Mouse (Mus musculus): ENCODE results near the gene Ankrd6.
A peak's percentile ranks its signal among the peaks of the same experiment; 100 is the strongest.

Ankrd6 gene

DNA sequence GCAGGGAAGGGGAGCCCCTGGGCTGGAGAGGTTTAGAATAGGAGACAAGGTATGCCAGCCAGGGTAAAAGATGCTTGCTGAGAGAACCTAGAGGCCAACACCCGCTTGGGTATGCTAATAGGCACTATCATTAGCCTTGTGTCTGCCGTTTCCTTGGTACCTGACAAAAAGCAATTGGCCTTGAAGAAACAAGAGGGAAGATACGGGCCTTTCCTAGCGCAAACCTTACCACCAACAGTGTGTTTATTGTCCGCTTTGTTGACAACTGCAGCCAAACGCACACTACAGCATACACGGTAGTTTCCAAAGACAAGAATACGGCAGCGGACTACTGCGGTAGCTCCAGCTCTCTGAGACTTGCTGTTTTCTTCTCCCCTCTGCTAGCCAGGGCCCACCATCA, 59.3 kb downstream of the Ankrd6 start:
- DNase-seq: no peak

DNA sequence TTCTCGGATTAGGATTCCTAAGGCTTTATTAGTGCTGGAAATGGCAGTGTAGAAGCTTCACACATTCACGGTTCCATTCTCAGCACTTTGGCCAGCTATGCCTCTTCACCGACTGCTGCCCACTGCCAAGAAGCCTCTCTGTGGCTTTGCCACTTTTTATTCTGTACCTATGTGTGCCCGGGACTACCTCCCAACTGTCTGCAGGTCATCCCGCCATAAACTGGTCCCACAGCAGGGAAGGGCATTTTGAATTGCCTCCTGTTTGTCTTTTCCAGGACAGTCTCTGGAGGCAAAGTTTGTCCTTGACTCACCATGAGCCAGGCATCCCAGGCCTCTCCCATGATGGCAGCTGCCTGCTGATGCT, 59.9 kb downstream of the Ankrd6 start:
- no peak for DNase-seq

DNA sequence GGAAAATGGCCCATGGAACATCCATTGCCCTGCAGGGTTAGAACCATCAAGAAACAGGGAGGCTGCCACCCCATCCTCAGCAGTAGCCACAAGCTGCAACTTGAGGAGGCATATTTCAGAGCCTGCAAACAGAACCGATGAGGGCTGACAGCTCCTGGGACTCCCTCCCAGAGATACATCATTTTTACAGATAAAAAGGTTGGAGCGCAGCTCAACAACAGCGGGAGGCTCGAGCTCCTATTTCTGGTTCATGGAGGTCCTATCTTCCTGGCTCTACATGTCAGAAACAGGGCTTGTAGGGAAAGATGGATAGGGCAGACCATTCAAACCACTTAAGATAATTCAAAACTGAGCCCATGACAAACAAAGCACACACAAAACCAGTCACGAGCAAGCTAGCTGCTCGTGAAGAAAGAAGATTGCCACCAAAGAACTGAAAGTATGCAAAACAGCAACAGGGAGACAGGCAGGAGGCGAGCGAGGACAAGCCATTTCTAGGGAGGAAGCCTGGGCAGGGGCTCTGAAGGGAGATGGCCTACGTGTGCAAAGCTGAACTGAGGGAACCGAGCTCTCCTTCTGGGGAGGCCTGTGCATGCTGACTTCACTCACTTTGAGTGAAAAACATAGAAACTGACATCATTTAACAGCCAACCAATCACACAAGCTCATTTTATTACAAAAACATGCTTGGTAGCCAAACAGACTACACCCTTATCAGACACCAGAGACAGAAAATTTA, 60.5 kb downstream of the Ankrd6 start:
- DNase-seq: no peak

DNA sequence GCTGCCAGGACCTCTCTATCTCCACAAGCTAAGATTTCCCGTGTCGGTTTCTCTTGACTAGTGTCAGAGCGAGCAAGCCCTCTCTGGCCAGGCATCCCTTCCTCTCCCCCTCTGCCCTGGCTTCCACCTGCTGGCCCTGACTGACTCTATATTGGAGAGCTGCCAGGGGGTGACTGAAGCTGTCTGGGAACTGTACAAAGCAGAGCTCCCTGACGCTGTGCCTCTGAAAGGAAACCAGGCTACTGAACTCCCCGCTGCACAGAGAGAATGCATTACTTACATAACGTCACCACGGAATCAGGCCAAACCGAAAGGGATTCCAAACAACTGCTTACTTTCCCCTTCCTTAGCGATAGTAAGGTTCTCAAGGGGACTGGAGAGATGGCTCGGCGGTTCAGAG, 61.4 kb downstream of the Ankrd6 start:
- peak; percentile 60 for DNase-seq

DNA sequence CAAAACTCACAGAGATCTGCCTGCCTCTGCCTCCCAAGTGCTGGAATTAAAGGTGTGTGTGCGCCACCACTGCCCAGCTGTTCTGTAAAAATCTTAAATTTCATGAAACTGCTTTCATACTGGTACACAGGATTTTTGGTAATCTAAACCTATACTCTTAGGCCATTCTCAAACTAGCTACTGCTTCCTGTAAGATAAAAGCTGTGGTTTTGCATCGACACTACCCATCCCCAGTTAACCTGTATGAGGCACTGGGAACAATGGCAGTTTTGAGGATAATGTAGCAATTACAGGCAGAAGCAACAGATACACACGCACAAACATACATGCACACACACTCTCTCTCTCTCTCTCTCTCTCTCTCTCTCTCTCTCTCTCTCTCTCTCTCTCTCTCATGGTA, 64.2 kb downstream of the Ankrd6 start:
- no peak for DNase-seq

DNA sequence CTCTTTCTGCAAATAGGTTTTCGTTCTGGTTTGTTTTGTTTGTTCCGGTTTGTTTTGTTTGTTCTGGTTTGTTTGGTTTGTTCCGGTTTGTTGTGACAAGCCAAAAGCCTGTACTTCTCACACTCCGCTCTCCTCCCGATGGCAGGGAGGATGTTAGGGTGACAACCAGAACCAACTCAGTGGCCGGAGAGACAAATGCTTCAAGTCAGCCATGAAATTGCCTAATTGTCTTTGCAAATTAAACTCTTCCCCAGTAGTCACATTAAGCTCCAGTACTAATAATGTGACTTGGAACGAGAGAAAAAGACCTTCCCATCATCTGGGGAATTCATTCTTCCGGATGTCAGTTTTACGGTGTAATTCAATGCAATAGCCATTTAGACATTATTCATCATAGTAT, 66.0 kb downstream of the Ankrd6 start:
- no peak for DNase-seq

DNA sequence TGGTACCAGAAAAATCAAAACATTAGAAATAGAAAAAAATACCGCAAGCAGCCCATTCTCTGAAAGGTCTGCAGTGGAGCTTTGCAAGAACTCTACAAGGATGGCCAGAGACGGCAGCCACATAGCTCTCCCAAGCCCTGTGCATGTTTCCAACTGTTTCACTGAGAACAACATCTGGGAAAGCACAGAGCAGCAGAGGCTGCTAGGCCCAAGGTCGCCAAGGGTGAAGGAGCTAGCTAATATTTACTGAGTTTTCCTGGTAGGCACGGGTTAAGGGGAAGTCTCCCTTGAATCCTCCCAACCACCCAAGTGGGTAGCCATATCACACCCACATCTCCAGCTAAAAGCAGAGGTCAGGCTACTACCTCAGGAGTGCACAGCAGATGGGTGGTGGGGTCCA, 69.6 kb downstream of the Ankrd6 start:
- no peak for DNase-seq

DNA sequence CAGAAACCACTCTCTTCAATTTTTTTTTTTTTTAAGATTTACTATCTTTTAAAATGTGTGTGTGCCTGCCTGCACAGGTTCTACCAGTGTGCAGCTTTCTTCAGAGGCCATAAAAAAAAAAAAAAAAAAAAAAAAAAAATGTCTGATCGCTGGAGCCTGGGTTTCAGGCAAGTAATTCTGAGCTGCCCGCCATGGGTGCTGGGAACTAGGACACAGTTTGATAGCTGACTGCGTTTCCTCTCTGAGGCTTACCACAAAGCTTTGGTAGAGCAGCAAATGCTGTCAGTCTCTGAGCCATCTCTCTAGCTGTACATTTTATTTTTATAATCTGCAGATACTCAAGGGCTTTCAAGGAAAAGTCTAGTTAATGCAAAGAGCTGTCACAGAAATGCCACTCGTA, 76.0 kb downstream of the Ankrd6 start:
- DNase-seq: no peak

DNA sequence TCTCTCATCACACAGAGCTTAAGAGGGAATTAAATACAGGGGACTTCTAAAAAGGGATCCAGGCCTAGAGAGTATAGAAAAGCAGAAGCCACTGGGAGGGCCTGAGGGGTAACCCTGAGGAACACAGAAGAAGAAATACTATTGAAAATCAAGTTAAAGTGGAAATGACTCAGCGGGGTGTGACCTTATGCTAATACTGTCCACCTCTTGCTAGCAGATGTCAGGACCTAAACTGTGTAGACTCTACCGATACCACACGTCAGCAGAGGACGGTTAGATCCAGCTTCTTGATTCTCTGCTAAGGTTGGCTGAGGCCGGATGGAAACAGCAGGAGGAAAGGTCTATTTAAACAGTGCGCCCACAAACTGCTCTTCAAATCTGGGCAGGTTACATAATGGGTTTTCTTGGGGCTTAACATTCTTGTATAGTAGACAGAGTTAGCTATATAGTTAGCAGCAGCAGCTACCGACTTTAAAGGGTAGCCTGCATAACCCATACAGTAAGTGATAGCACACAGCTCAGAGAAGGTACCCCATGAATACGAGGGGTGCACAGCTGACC, 78.4 kb downstream of the Ankrd6 start:
- no peak for DNase-seq

DNA sequence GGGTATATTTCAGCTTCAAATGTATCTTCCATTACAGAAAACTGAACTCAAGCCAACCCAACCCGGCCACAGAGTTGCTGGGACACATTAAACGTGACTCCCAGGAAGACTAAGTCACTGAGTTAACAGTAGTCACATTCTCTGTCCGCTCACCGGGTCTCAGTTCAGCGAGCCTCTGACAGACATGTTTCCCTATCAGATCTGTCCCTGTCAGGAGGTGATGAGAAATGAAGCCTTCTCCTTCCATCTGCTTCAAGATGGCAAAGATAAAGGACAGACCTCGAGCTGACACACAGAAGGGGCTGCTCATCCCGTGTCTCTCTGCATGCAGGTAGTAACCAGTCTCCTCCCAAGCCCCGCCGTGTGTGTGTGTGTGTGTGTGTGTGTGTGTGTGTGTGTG, 81.3 kb downstream of the Ankrd6 start:
- no peak for DNase-seq

DNA sequence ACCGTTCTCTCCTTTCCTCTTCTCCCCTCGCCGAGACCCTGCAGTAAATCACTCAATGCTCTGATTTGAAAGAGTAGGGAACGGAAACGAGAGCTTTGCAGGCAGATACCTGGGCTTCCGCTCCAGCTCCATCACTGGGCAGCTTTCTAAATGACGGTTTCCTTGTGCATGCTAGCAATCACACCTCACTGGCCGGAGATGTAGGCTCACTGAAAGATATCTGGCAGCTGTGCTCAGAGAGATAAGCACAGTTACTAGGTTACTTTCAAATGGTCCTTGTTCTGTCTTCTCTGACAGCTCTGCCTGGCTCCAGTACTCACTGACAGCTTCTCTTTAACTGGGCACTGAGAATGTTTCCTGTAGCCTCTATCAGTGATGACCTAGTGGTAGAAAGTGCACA, 81.8 kb downstream of the Ankrd6 start:
- no peak for DNase-seq

DNA sequence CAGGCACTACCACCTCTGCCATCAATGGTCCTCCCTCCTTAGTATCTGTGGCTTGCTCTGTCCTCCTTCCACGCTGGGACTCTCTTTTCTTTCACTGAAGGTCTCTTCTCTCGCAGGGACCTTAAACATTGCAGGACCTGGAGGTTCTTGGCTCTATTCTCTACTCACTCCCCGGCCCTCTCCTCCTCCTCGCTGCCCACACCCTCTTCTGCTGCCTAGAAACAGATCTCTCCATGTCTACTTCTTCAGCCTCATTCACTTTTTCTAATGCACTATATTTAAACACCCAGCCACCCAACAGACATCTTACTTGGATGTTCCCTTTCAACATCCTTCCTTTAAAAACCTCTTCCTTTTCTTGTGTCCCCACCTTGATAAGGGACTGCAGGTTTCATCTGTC, 82.2 kb downstream of the Ankrd6 start:
- no peak for DNase-seq

DNA sequence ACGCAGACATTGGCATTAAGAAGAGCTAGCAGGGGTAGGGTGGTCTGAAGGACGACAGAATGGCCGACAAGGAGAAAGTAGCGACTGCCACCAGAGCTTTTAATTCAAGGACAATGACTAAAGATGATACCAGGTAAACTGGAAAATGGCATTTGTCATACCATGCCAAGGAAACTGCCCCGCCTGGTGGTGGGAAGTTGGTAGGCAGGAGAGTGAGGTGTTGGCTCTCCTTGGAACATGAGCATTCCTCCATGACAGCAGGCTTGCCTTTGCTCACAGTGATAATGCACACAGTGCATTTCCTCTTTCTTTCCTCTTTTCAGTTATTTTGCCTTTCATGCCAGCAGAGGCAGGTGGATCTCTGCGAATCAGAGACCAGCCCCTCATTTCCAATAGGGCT, 83.2 kb downstream of the Ankrd6 start:
- DNase-seq: no peak

DNA sequence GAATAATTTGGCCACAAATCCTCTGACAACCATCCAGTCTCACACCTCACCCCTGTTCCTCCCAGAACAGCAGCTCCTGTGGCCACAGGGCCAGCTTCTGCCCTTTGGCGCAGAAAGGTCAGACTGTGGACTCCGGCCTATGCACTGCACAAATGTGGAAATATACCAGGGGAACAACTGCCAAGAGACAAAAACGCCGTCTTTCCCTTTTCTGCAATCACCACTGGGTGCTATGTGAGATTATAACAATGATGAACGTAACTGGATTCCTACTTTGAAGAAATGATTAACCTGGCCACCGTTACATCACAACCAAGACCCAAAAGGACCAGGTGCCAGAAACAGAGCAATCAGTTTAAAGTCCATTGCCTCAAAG, 85.8 kb downstream of the Ankrd6 start:
- no peak for DNase-seq

DNA sequence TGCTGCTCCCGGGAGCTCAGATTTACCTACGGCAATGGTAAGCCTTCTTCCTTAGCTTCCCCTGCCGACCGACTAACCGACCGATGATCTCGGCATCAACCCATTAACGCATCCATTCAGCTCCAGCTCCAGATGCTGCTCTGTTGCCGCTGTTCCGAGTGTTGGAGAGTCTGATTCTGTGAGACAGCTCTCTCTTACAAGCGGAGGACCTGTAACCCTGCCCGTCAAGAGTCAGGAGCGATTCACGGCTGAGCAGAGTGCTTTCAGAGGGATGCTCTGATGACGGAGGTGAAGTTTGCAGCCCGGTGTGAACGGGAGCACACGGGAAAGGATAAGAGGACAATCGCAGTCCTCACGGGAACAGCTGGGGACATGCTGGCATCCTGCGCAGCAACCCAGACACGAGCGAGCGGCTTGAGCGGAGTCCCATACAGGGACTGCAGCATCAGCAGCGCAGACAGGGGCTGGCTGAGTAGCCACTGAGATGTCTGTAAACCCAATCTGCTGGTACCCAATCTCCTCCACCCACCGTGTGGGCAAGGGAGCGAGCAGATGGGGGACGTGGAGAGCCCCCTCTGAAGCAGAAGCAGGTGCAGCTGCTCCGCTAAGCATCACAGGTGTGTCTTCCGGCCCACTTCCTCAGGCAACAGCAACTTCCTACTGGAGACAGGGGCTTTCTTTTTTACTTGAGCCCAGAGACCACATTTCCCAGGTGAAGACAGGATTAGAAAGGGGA, 86.3 kb downstream of the Ankrd6 start:
- no peak for DNase-seq

DNA sequence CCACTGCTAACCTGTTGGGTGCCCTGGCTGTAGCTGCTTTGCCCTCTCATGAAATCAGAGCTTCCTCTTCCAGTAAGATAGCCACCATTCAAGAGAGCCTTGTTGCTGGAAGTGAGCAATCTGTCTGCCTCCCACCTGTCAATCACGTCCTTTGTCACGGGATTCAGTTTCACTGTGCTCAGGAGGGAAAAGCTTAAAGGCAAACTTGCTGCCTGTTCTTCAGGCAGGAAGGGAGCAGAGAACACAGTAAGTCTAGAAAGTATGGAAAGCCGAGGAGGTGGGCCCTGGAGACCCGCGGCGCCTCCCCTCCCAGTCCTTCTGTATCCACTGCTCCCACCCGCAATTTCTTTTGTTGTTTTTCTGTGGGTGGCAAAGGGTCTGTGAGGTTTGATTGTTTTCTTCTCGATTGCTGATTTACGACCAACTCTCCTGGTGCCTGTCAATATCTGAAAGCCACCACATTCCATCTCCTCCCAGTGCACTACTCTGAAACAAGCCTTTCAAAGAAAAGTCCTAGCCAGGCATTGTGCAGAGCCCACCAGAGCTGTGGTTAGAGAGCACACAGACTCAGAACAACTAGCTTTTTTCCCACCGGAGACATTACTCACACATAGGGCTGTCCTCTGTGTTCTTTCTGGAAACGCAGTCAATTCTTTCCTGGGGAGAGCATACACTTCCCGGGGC, 87.1 kb downstream of the Ankrd6 start:
- no peak for DNase-seq

DNA sequence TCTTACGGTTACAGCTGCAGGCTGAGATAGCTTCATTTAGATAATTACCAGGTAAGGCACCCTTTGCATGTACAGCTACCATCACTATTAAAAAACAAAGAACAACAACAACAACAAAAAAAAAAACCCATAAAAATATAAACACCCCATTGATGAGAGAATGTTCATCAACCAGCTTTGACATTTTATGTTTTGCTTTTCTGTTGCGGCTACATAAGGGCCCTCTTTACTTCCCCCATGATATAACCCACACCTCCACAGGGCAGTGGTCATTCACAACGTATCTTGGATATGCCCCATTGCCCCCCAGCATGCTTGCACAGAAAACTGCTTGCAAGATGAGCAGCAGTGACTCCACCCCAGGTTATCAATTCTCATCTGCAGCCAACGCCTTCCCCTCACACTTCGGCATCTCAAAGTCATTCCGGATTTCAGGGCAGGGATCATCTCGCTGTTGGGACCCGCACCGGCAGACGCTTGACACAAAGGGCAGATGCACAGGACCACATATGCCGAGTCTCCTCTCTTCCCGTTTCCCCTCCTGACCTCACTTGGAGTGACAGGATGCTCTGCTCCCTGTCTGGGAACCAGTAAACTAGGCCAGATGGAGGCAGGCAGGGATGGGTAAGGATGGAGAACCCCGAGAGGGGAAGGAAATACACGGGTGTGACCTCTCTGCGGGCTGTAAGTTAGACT, 87.7 kb downstream of the Ankrd6 start:
- DNase-seq: no peak

DNA sequence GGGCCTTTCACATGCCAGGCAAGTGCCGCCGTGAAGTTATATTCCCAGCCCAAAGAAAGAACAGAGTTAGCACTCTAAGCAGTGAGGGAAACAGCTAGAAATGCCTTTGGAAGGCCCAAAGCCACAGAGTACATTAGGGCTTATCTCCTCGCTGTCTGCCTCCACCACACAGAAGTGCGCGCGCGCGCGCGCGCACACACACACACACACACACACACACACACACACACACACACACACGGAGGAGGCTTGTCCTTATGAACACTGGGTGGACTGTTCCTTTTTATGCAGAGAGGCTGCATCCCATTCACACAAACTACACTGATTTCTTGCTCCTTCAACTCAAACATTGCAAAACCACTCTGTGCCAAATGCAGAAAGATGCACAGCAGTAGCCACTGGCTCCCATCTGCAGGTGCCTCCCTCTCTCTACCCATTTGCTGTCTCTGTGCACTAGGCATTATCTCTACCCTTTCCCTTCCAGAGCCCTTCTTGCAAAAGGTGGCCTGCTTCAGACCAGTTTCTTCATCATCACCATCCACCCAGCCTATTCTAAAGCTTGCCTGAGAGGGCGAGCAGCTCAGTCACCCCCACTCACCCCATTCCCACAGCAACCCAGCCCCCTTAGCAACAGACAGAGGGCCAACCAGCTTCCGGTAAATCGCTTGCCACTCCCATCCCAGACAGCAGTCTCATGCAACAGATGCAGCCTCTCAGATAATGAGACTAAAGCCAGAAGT, 88.5 kb downstream of the Ankrd6 start:
- no peak for DNase-seq

DNA sequence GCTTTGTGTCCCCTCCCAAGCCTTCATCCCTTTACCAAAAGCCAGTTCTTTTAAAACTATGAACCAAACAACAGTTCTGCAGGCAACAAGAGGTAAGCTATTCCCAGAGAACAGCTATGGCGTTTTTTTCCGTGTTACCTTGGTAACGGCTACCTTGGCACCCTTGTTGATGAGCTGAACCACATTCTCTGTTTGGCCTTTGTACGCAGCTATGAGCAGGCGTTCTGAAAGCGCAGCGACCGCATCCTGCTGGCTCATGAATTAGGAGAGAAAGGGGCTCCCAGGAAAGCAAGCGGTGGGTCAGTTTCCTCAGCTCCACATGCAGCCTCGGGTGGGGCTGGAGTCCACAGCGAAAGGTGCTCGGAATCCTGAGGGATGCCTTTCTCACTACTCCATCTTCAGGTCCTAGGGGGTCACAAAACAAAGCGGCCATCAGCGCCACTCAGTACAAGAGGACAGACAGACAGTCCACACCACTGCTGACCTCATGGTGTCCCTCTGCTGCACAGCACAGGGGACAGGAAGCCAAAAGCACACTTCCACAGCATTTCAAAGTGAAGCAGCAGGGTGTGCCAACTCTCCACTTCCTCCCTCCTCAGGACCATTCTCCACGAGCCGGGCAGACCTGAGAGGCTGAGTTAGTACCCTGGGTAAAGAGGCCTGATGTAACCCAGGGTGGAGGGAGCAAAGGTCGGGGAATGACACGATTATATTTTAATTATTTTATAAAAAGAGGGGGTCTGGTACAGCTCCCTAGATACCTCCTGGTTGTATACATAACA, 90.3 kb downstream of the Ankrd6 start:
- no peak for DNase-seq

DNA sequence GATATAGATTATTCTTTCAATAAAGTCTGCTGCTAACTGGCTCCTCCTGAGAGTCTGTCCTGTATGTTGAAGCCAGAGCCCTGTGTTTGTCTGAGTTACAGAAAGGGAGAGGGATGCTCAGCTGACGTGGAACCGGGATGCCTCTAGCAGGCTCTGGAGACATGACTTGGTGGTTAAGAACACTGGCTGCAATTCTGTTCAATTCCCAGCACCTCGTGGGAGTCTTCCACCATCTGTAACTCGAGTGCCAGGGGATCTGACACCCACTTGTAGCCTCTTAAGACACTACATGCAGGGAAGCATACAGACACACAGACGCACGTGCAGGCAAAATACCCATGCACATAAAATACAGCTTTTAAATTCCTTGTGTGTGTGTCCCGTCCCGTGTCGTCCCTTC, 95.1 kb downstream of the Ankrd6 start:
- DNase-seq: no peak

DNA sequence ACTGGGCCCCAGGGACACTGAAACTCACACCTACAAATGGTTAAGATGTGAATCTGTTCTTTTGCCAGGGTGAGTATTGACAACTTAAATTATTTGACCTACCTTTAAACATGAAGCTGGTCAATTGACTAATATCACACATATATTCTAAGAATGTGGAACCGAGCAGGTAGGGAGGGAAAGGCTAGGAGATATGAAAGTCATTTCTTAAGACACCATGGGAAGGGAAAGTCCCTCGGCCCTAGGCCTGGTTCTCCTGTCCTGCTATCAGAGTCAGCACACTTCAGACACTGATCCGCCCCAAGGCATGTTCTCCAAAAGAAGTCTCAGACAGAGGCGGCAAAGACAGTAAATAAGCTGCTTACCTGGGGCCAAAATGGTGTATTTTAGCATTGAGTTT, 95.7 kb downstream of the Ankrd6 start:
- DNase-seq: no peak

Data from cerebellum, adult 9-10 months (tissue).